Mouse (Mus musculus) MEL (cell line): ENCODE data around the gene Map7.

Experiments
- CTCF ChIP-seq, 3 experiments: IDR thresholded peaks in 2 of 3; conservative IDR thresholded peaks in 1 of 3; 2 replicates each; pipeline ENCODE4 v1.5.1; 2011 to 2012; ENCODE audit warnings: low read length in 3 of 3, low read depth in 2 of 3, mild to moderate bottlenecking in 2 of 3, improper control_type of control experiment in 1 of 3, inconsistent platforms in 1 of 3, mixed read lengths in 1 of 3, moderate library complexity in 1 of 3; ENCODE audit not compliant: control insufficient read depth in 1 of 3, insufficient read depth in 1 of 3, poor library complexity in 1 of 3, severe bottlenecking in 1 of 3
- GATA1 ChIP-seq: IDR thresholded peaks from 2 replicates; pipeline ENCODE4 v1.6.1; 2011; ENCODE audit warnings: low read depth, low read length, improper control_type of control experiment
- KAT2A ChIP-seq: conservative IDR thresholded peaks from 2 replicates; pipeline ENCODE4 v1.6.1; 2012; ENCODE audit warnings: low read depth, low read length, improper control_type of control experiment, inconsistent platforms
- MXI1 ChIP-seq: IDR thresholded peaks from 2 replicates; pipeline ENCODE4 v1.6.1; 2011; ENCODE audit warnings: mild to moderate bottlenecking, low read depth, low read length, improper control_type of control experiment
- MYB ChIP-seq: IDR thresholded peaks from 2 replicates; pipeline ENCODE4 v1.6.1; 2011; ENCODE audit warnings: mild to moderate bottlenecking, low read depth, low read length, improper control_type of control experiment
- NELFE ChIP-seq: IDR thresholded peaks from 2 replicates; pipeline ENCODE4 v1.6.1; 2011; ENCODE audit warnings: low read depth, low read length, improper control_type of control experiment
- POLR2A ChIP-seq, 2 experiments: IDR thresholded peaks; 2 replicates each; pipeline ENCODE4 v1.6.1; 2011 to 2012; ENCODE audit warnings: low read length in 2 of 2, mild to moderate bottlenecking in 2 of 2, control low read depth in 1 of 2, improper control_type of control experiment in 1 of 2, low read depth in 1 of 2, moderate library complexity in 1 of 2; ENCODE audit not compliant: control insufficient read depth in 1 of 2, insufficient read depth in 1 of 2, poor library complexity in 1 of 2
- POLR2AphosphoS2 ChIP-seq: IDR thresholded peaks from 2 replicates; pipeline ENCODE4 v1.6.1; 2011; ENCODE audit warnings: low read length, improper control_type of control experiment
- SIN3A ChIP-seq: IDR thresholded peaks from 2 replicates; pipeline ENCODE4 v1.6.1; 2012; ENCODE audit warnings: low read length, improper control_type of control experiment, inconsistent platforms
- USF1 ChIP-seq: IDR thresholded peaks from 2 replicates; pipeline ENCODE4 v1.6.1; 2014; ENCODE audit warnings: low read depth, mild to moderate bottlenecking, inconsistent platforms, low read length, improper control_type of control experiment, moderate library complexity
- ZC3H11A ChIP-seq: IDR thresholded peaks from 2 replicates; pipeline ENCODE4 v1.6.1; 2012; ENCODE audit warnings: low read depth, mild to moderate bottlenecking, inconsistent platforms, low read length, improper control_type of control experiment

DNA sequence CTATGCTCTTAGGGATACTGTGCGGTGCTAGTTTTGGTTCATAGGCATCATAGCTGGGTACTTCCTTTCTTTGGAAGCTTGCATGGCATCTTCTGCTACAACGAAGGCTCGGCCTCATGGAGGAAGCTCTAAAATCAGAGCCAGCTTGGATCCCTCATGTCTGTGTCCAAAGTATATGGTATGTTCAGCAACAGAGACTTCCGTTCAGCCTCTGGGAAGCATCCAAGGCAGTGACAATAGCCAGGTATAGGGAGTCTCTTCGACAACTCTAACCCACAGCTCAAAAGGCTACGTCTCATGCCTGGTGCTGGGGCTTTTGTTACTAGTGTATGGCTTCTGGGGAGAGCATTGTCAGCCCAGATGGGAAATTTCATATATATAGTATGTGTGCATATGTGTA lies 46.8 kb upstream of the Map7 start:
- TF ChIP-seq POLR2A (IDR thresholded peaks at IDR 0.05; ENCODE audit: control insufficient read depth in 1 of 2, insufficient read depth in 1 of 2, low read depth in 1 of 2, low read length in 2 of 2, poor library complexity in 1 of 2) (no peak), CTCF (IDR thresholded peaks at IDR 0.05 in 2 of 3, conservative IDR thresholded peaks at IDR 0.05 in 1 of 3; ENCODE audit: control insufficient read depth in 1 of 3, insufficient read depth in 1 of 3, low read depth in 2 of 3, low read length in 3 of 3, poor library complexity in 1 of 3, severe bottlenecking in 1 of 3) (no peak), USF1 (no peak), MXI1 (no peak), KAT2A (no peak), SIN3A (no peak), POLR2AphosphoS2 (no peak), MYB (no peak), GATA1 (no peak), NELFE (no peak), ZC3H11A (no peak)
